Mouse (Mus musculus) T-cell, adult 2 months (primary cell): ENCODE measurements around the gene Plcl1.
"Not testable (repeated sequence)": the region's sequence is repeated elsewhere in the genome, so short reads cannot be mapped to it uniquely, and the experiment has no call there.

ENCODE experiments used
- DNase-seq: peaks from one replicate; pipeline ENCODE4 v3.0.0; 2022; ENCODE audit warnings: low spot score

Plcl1 gene

GRCm38 (mm10) chr1:55445043-55445688 lies 39.4 kb downstream of the Plcl1 start:
- no peak for DNase-seq

DNA sequence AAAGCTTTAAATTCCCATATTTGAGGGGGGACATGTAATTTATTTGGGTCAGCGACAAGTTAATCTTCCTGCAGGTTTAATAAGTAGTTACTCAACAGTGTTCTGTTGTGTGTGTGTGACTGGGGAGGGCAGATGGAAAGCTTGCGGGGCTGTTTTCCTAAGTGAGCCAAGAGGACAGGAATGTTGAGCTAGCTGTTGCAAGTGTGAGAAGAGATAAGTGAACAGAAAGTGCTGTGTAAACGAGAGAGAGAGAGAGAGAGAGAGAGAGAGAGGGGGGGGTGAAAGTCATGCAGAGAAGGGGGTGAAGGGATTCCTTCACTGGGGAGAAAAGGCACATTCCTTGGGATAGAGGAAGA lies 39.9 kb downstream of the Plcl1 start:
- no peak for DNase-seq

- DNase-seq, result no peak
These were observed 40.6 kb downstream of the Plcl1 start for GRCm38 (mm10) chr1:55446273-55446672.

DNA sequence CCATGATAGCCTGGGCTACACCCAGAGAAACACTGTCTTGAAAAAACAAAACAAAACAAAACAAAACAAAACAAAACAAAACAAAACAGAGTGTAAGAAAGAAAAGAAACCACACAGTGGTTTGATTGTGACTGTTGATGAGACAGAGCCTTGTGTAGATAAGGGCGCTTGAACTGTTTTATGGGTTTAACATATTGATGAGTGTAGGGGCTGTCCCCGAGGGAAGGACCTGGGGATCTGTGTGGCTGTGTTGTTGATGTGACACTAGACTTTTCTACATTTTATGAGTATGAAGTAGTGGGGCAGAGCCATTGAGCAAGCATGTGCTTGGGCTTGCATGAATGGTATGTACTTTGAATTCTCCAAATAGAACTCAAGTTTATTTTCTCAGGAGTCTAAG lies 41.2 kb downstream of the Plcl1 start:
- DNase-seq, result no peak

GRCm38 (mm10) chr1:55447661-55448060 lies 41.9 kb downstream of the Plcl1 start:
- no peak for DNase-seq

GRCm38 (mm10) chr1:55448104-55448503 lies 42.4 kb downstream of the Plcl1 start:
- no peak for DNase-seq

DNA sequence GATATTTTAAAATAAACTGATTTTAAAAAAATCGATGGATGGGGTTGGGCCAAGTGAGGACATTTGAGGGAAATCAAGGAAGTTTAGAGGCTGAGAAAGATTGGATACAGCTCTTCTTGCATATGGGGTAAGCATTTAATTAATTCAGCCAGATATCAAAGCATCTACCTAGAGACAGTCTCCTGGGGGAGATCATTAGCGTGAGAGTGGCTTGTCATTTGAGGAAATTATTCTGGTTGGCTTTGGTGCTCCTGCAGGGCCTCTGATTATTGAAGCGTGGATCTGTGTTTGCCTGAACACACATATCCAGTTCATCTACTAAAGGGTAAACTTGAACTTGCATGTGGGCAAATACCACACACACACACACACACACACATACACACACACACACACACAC lies 44.1 kb downstream of the Plcl1 start:
- DNase-seq, result no peak

- DNase-seq, result no peak
These were observed 48.4 kb downstream of the Plcl1 start for GRCm38 (mm10) chr1:55454119-55454518.

DNA sequence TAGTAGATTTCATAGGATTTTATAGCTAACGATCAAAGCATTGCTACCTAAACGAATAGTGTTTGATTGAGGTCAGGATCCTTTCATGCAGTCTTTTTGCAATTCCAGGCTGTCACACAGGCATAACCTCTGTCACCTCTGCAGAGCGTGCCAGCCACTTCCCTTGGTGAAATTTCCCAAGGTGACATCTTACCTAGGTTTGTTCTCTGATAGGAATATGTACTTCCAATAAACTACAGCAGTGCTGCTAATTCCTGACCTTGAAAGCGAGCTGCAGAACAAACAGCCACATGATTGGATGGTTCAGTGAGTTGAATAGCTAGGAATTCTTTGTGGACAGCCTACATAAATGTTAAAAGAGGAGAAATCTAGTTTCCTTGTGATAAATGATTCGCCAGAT lies 56.6 kb downstream of the Plcl1 start:
- DNase-seq, result no peak

DNA sequence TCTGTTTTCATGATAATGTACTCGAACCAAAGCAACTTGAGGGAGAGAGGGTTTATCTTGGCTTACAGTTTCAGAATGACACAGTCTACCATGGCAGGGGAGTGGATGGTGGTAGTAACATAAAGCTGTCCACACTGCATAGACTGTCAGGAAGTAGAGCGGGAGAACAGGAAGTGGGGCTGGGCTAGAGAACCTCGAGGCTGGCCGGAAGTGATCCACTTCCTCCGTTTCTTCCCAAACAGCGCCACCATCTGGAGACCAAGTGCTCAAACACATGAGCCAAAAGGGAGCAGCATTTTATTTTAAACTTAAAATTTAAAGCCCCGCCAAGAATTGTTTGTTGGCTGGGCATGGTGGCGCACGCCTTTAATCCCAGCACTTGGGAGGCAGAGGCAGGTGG lies 68.0 kb downstream of the Plcl1 start:
- no peak for DNase-seq

DNA sequence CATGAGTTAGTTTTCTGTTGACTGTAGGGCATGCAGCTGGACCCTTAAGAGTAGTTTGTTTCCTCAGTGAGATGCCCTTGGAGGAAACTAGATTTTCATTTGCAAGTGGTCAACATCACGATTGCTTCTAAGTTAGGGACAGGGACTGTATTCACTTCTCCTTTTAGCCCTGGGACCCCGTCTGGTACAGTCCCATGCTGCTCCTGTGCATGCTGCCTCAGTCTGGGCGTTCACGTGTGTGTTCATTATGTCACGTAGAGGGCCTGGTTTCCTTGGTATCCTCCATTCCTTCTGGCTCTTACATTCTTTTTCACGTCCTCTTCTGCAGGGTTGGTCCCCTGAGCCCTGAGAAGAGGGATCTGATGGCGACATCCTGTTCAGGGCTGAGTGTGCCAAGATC lies 69.3 kb downstream of the Plcl1 start:
- DNase-seq, result no peak

DNA sequence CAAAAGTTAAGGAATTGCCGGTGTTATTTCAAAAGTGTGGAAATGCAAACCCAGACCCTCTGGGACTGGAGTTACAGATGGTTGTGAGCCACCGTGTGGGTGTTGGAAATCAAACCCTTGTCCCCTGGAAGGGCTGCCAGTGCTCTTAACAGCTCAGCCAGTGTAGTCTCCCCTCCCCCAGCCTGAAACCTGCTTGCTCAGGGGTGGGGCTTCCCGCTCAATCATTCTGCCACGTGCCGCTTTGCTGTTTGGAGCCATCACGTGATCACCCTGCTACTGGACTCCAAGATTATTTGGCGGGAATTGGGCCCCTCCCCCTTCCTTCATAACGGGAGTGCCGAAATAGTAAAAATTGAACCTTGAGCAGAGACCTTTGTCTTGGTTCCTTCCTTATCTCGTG lies 81.7 kb downstream of the Plcl1 start:
- DNase-seq, result not testable (repeated sequence)

DNA sequence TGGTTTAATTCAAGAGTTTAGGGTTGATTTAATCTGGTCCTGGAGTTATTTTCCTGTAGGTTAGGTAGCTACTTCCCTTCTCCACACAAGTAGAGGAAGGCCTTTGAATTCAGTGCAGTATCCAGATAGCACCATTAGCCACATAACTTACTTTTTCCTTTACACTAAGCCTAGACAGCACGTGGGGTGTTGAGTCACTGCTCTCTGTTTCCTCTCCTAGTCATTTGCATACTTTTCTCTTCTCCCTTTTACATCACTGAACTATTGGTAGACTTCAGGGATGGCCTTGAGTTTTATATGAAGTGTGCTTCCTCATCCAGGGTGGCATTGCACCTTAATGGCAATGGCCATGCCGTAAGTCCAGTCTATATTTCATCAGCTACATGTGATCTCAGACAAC lies 82.5 kb downstream of the Plcl1 start:
- no peak for DNase-seq

DNA sequence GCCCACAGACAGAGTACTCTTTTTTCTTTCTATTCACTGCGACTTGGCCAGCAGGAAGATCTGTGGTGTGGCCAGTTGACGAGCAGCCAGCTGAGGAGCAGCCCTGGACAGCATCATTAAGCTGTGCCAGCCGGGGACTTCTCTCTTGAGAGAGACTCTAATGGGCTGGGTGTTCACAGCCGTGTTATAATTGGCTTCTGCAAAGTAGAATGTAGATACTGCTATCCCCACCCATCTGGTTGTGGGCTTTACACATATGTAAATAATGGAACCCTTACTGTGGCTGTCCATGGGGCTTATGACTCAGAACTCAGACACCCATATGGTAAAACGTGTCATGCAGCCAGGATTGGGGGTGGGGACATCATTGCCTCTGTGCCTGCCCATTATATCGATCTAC lies 83.6 kb downstream of the Plcl1 start:
- no peak for DNase-seq

- no peak for DNase-seq
These were observed 94.2 kb downstream of the Plcl1 start for GRCm38 (mm10) chr1:55499872-55500271.

DNA sequence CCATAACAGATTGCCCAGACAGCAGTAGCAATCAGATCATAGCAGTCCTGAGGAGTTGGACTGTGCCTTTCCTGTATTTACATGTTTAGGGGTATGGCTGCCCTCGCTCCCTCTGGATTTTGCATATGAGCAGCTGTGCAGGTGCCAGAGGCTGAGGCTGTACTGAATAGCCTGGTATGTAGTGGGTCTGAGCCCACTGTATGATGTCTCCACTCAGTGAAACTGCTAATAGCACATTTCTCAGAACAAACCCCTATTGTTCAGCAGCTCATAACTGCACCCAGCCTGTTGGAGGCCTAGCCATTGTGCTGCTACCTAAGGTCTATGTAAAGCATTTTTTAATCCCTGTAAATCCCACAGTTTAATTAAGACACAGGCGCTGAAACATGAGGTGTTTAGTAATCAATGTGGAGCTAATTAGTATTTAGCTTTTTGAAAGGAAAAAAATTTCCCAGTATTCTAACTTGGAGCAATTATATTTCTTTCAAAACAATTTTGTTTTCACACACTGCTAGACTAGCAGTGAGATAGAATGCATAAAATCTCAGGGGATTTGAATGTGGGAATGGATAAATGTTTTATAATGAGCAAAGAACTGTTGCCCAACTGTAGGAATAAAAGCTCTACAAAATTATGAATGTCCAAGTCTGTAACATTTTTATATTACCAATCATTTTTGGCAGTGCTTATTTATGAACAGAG lies 95.4 kb downstream of the Plcl1 start:
- DNase-seq, result no peak

GRCm38 (mm10) chr1:55505811-55506210 lies 100.1 kb downstream of the Plcl1 start:
- no peak for DNase-seq

- no peak for DNase-seq
These were observed 101.3 kb downstream of the Plcl1 start for GRCm38 (mm10) chr1:55507061-55507460.

DNA sequence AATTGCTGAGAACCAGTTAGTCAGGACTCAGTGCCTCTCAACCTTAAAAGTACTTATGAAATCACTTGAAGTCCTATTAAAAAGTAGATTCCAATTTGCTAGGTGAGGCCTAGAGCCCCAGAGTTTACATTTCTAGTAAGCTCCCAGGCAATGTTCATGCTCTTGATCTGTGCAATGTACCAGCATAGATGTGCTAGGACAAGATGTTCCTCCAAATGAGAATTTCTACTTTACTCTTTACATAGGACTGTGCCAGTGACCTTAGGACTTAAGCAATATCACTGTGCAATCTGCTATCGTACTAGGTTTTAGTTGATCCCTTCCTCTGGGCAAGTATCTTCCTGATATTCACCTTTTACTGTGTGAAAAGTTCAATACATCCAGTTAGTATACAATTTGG lies 103.9 kb downstream of the Plcl1 start:
- no peak for DNase-seq

DNA sequence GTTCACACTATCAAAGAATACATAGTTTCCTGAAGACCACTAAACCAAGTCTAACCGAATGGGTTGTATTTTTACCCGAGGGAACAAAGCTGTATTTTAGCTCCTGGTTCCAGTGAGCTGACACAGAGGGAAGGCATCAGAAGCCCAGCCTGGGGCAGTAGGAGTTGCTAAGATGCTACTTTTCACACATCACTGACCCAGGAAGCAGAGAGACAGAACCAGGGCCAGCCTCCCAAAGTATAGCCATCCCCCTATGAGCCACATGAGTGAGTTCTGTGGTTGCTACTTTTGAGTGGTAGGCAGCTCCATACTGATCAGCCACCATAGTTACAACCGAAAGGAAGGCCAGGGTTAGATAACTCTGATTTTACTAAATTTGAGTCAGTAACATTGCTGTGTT lies 106.4 kb downstream of the Plcl1 start:
- no peak for DNase-seq

DNA sequence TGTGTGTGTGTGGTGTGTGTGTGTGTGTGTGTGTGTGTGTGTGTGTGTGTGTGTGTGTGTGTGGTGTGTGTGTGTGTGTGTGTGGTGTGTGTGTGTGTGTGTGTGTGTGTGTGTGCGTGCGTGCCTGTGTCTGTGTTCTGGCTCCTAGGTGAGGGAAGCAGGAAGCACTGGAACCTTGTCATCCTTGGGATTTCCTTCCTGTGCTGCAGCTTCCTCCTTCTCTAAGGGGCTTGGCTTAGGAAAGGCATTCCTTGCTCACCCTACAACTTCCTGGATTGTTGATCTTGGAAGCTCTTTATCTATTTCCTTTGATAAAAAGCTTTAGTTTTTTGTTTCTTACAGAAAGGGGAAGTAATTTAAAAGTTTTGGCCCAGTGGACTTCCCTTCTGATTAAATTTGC lies 107.1 kb downstream of the Plcl1 start:
- not testable (repeated sequence) for DNase-seq

GRCm38 (mm10) chr1:55517182-55517581 lies 111.5 kb downstream of the Plcl1 start:
- no peak for DNase-seq

GRCm38 (mm10) chr1:55523966-55524365 lies 118.2 kb downstream of the Plcl1 start:
- DNase-seq, result no peak

DNA sequence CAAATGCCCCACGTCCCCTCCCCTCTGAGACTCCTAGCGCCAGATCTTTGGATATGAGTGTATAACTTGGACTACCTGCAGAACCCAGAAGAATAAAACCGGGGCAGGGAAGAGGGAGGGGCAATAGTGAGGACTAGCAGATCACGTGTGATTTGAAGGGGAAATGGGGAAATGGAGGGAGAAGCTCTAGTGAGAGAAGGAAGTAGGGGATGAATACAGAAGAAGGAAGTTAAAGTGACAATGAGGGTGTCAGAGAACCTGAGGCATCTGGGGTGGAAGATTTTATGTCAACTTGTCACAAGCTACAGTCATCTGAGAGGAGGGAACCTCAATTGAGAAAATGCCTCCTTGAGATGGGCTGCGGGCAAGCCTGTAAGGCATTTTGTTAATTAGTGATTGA lies 119.4 kb downstream of the Plcl1 start:
- DNase-seq, result no peak
